Mouse (Mus musculus) hindbrain, embryonic 16.5 days (tissue): ENCODE measurements around the gene Tas2r108. TPM values are rescaled to one million over a fixed set of nuclear protein-coding genes. Genes with fewer than 3 reads are reported as not detected.

Experiments used
- ATAC-seq: fragments of 200-750 bp; cut with Nextera tagmentation; 2 replicates; pipeline ENCODE4 v1.8.0; 2017; ENCODE audit warnings: moderate TSS enrichment, moderate library complexity
- H3K27ac ChIP-seq: fragments of 300-500 bp; sonication (generic); 2 replicates; pipeline ENCODE4 v1.5.1; 2014; ENCODE audit warnings: low read depth, mild to moderate bottlenecking, control low read depth, low read length, moderate library complexity
- H3K27me3 ChIP-seq: fragments of 300-500 bp; sonication (generic); replicated peaks from 2 replicates; pipeline ENCODE4 v1.6.1; 2014; ENCODE audit warnings: low read length; ENCODE audit not compliant: control insufficient read depth, insufficient read depth
- H3K36me3 ChIP-seq: fragments of 300-500 bp; sonication (generic); 2 replicates; pipeline ENCODE4 v1.6.1; 2014; ENCODE audit warnings: mild to moderate bottlenecking, low read length, moderate library complexity, mixed read lengths; ENCODE audit not compliant: control insufficient read depth, insufficient read depth
- H3K4me1 ChIP-seq: fragments of 300-500 bp; sonication (generic); 2 replicates; pipeline ENCODE4 v1.6.1; 2014; ENCODE audit warnings: low read depth, low read length; ENCODE audit not compliant: control insufficient read depth, insufficient read depth
- H3K4me2 ChIP-seq: fragments of 300-500 bp; sonication (generic); 2 replicates; pipeline ENCODE4 v1.6.1; 2014; ENCODE audit warnings: mild to moderate bottlenecking, low read length, control low read depth, moderate library complexity
- H3K4me3 ChIP-seq: fragments of 300-500 bp; sonication (generic); 2 replicates; pipeline ENCODE4 v1.5.1; 2014; ENCODE audit warnings: mild to moderate bottlenecking, low read length, control low read depth, moderate library complexity
- H3K9ac ChIP-seq: fragments of 300-500 bp; sonication (generic); 2 replicates; pipeline ENCODE4 v1.6.1; 2014; ENCODE audit warnings: low read depth, mild to moderate bottlenecking, control low read depth, low read length, moderate library complexity
- H3K9me3 ChIP-seq: fragments of 300-500 bp; sonication (generic); 2 replicates; pipeline ENCODE4 v1.6.1; 2014; ENCODE audit warnings: mild to moderate bottlenecking, low read length, moderate library complexity; ENCODE audit not compliant: control insufficient read depth
- WGBS: fragments of 180-500 bp; shearing (Covaris S2); extraction: QIAGEN DNeasy Blood & Tissue Kit; methylation state at CpG from one replicate; pipeline ENCODE4 v1.1.7; 2014; 5-methylcytosine and 5-hydroxymethylcytosine counted together
- polyA plus RNA-seq: library from polyadenylated mRNA; unstranded; fragments of >200 nt; fragmentation: Nextera tagmentation; extraction: Ambion mirVana; gene quantifications from 2 replicates; pipeline ENCODE4 v1.2.1, GENCODE M21; 2015

Gene Tas2r108
- not detected in 2 replicates for polyA plus RNA-seq

DNA sequence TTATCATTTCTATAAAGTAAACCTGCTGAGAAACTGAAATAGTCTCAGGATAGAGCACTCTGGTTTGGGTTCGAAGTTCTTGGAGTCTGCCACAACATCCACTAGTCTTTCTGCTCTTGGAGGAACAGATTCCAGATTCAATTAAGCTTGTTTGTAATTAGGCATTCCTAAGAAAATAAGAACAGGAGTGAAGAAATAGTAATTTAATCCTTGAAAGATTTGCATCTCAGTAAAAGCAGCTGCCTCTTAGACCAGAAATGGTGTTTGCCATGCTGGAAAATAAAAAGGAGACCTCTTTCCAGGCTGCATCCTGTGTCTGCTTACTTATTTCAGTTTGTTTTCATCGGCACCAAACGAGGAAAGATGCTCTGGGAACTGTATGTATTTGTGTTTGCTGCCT is at the start of gene Tas2r108:
Tas2r108 (plus strand) TSS at position 301 of the 400 bp plus-strand sequence.
- no peak within 1 kb of the TSS for H3K4me2 ChIP-seq
- H3K27me3 ChIP-seq: no peaks in the 10 kb centered on the region
- no peaks in the 10 kb centered on the region for H3K36me3 ChIP-seq
- H3K4me3 ChIP-seq: no peak within 1 kb of the TSS
- H3K27ac ChIP-seq: no peak within 1 kb of the TSS
- H3K4me1 ChIP-seq: no peaks in the 10 kb centered on the region
- no peaks in the 10 kb centered on the region for H3K9me3 ChIP-seq
- no peak for ATAC-seq
- WGBS: 92% methylated on average over 3 of the region's 3 CpGs
- H3K9ac ChIP-seq: no peak within 1 kb of the TSS

DNA sequence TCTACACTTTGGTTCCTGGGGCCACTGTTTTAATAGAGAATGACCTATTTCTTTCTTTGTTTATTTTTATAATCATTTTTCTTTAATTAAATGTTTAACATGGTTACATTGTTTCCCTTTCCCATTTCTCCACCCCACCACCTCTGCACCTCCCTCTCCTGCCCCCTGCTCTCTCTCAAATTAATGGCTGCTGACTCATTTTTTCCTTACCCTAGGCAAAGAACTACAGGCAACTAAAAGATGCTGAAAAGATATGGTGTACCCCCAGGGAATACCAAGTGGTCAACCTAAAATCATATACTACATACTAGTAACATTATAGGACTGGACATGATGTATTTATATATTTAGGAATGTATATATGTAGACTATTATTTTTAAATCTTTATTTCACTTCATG is 44.7 kb upstream of the Tas2r108 start:
- Histone ChIP-seq H3K27me3 (no peaks in the 10 kb centered on the region), H3K9ac (no peak overlapping the region), H3K4me1 (no peaks in the 10 kb centered on the region), H3K27ac (no peak overlapping the region), H3K9me3 (no peaks in the 10 kb centered on the region), H3K4me2 (no peak overlapping the region), H3K4me3 (no peak overlapping the region), H3K36me3 (no peaks in the 10 kb centered on the region)
- no peak for ATAC-seq

DNA sequence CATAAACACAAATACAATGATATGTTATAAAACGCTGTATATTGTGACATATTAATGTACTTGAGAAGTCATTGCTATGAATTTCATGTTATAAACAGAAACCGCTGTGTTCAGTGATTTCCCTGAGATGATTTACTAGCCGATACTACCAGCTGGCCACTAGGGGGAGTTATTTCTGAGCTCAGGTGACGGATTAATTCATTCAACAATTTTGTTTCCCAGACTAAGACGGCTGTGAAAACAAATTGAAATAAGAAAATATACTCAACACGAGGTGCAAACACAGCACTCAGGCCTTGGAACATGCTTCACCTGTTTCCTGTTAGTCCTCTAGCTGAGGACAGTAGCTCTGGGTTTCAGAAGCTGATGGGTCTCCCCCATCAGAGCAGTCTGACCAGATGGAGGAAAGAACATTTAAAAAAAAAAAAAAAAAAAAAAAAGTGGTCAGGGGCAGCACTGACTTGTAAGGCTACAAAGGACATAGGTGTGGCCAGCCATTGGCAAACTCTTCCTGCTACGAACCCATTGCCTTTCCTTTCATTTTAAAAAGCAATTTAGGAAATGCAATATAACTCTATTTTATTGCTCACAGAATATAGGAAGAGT is 38.8 kb upstream of the Tas2r108 start:
- no peaks in the 10 kb centered on the region for H3K27me3 ChIP-seq
- 22% methylated on average over 7 of the region's 7 CpGs for WGBS
- no peaks in the 10 kb centered on the region for H3K36me3 ChIP-seq
- no peak overlapping the region for H3K4me3 ChIP-seq
- H3K27ac ChIP-seq: no peak overlapping the region
- no peak overlapping the region for H3K4me2 ChIP-seq
- ATAC-seq: no peak
- no peaks in the 10 kb centered on the region for H3K9me3 ChIP-seq
- H3K9ac ChIP-seq: no peak overlapping the region
- H3K4me1 ChIP-seq: no peaks in the 10 kb centered on the region

DNA sequence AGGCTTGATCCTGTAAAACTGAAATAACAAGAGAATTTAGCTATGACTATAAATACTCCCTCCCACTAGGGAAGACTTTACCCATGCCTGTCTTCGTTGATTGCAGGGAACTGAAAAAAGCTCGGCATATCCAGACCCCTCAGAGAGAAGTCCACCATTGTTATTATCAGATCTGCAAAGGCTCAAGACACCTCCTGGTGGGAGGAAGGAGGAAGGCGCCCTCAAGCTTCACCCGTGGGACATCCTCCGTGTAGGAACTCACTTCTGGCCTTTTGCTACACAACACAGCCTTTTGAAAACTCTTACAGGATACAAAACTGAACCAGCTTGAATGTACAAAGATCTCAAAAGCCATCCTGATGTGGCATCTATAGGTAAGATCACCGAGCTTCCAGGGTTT is 27.6 kb upstream of the Tas2r108 start:
- Histone ChIP-seq H3K9me3 (no peaks in the 10 kb centered on the region), H3K9ac (no peak overlapping the region), H3K4me3 (no peak overlapping the region), H3K4me1 (no peaks in the 10 kb centered on the region), H3K27ac (no peak overlapping the region), H3K4me2 (no peak overlapping the region), H3K27me3 (peaks cover 3% of the 10 kb centered on the region; the same call in 1 of the 2 replicates), H3K36me3 (no peaks in the 10 kb centered on the region)
- WGBS: 47% methylated on average over 6 of the region's 6 CpGs
- no peak for ATAC-seq

DNA sequence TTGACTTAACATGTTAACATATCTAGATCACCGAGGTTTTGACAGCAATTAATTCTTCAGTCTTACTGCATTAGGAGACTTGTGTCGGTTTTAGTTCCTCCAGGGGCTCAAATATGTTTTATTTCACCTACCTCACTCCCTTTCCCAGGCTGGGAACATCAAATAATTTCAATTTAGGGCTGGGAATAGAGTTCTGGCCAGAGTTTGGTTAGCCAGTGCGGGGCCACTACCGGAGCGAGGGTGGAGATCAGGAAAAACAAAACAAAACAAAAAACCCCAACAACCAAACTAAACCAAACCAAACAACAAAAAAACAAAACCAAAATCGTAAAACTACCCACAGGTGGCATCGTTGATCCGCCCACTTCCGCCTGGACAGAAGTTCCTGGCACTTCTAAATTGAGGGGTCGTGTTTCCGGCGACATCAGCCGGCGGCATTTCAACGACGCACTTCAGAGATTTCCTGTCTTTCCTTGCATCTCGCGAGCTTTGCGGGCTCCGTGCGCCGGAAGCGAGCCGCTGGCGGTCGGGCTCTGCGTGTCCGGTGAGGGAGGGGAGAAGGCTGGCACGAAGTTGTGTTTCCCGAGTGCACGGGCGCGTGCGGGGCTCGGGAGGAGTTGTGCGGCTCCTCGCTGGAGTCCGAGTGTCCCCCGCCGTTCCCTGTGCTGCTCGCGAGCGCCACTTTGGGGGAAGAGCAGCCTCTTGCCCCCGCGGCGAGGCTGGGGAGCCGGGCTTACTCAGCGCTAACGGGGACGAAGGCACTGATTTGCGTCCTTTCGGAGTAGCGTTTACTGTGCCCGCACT is 22.2 kb upstream of the Tas2r108 start, which contains the start of gene Ssbp1:
Ssbp1 (plus strand) TSS at position 437 of the 804 bp plus-strand sequence.
- no peaks in the 10 kb centered on the region for H3K9me3 ChIP-seq
- peak; percentile 98 for ATAC-seq
- no peaks in the 10 kb centered on the region for H3K27me3 ChIP-seq
- H3K27ac ChIP-seq: peak within 1 kb of the TSS; percentile 95
- H3K4me2 ChIP-seq: peak within 1 kb of the TSS; percentile 92
- peak within 1 kb of the TSS; percentile 87 for H3K9ac ChIP-seq
- H3K4me3 ChIP-seq: peak within 1 kb of the TSS; percentile 87
- WGBS: under 1% methylated on average over 54 of the region's 54 CpGs
- peaks cover 7% of the 10 kb centered on the region for H3K4me1 ChIP-seq
- peaks cover 24% of the 10 kb centered on the region for H3K36me3 ChIP-seq

DNA sequence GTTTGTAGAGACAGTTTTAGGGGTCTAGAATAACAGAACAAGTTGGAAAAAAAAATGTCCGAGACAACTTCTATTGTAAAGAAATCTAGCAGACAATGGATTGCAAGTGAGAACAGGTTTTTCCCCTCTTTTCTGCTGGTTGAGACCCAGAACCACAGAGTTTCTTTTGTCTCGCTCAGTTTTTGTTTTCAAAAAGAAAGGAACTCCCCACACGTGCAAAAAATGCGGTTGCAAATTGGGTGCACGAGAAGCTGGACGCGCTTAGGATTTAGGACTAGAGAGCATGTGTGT is 21.7 kb upstream of the Tas2r108 start:
- Histone ChIP-seq H3K27me3 (no peaks in the 10 kb centered on the region), H3K27ac (peak overlapping the region; percentile 95), H3K4me1 (peaks cover 7% of the 10 kb centered on the region), H3K9me3 (no peaks in the 10 kb centered on the region), H3K36me3 (peaks cover 26% of the 10 kb centered on the region), H3K4me3 (peak overlapping the region; percentile 87), H3K9ac (peak overlapping the region; percentile 87), H3K4me2 (peak overlapping the region; percentile 79)
- ATAC-seq: peak; percentile 9; the same call in 1 of the 2 replicates
- 2% methylated on average over 7 of the region's 7 CpGs for WGBS

DNA sequence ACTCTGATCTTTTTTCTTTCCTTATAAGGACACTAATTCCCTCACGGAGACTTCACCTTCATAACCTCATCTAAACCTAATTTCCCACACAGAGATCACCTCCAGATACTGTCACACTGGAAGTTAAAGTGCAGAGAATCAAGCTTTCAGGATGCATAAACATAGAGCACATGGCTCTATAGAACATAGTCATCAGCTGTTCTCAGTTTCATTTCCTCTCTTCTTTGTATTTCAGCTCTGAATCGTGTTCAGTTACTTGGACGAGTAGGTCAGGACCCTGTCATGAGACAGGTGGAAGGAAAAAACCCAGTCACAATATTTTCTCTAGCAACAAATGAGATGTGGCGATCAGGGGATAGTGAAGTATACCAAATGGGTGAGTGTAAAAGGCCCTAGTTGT is 17.2 kb upstream of the Tas2r108 start:
- Histone ChIP-seq H3K9ac (no peak overlapping the region), H3K27ac (no peak overlapping the region), H3K36me3 (peaks cover 45% of the 10 kb centered on the region), H3K27me3 (no peaks in the 10 kb centered on the region), H3K4me3 (no peak overlapping the region), H3K4me1 (peaks cover 7% of the 10 kb centered on the region), H3K4me2 (no peak overlapping the region), H3K9me3 (no peaks in the 10 kb centered on the region)
- WGBS: 90% methylated on average over 4 of the region's 4 CpGs
- no peak for ATAC-seq

DNA sequence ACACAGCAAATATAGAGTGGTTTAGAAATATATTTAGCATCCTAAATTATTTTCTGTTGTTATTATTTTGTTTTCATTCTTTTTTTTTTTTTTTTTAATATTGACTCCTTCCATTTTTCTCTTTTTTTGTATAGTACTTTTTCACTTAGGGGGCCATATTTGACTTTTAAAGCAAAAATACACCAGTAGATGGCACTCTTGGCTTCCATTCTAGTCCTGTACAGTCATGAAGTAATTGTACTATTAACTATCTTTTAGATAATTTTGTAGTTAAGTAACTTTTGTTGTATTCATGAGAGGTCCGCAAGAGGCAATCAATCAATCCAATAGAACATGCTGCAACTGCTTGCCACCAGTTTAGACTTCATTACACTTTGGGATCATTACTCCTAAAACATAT is 13.6 kb upstream of the Tas2r108 start:
- no peaks in the 10 kb centered on the region for H3K4me1 ChIP-seq
- no peaks in the 10 kb centered on the region for H3K9me3 ChIP-seq
- no peak overlapping the region for H3K27ac ChIP-seq
- no peak overlapping the region for H3K4me2 ChIP-seq
- ATAC-seq: no peak
- no peak overlapping the region for H3K4me3 ChIP-seq
- H3K9ac ChIP-seq: no peak overlapping the region
- 83% methylated on average over 1 of the region's 1 CpGs for WGBS
- H3K36me3 ChIP-seq: peaks cover 52% of the 10 kb centered on the region
- H3K27me3 ChIP-seq: no peaks in the 10 kb centered on the region

DNA sequence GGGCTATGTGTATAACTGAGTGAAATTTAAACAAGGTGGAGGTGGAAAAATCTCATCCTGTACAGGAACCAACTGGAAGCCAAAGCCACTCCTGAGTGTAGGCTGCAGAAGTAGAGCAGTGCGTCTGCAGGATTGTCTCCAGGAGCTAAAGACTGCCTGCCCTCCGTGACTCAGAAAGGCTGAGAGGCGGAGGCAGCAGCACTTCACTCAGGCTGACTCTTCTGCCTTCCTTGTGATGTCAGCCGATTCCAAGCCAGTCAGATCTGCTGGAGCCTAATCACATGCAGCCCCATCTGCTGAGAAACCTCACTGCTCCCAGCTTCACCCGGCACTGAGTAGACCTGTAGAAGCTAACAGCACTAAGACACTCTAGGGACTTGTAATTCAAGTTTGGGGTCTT is 11.0 kb upstream of the Tas2r108 start:
- Histone ChIP-seq H3K27me3 (no peaks in the 10 kb centered on the region), H3K4me3 (no peak overlapping the region), H3K27ac (no peak overlapping the region), H3K4me2 (no peak overlapping the region), H3K9ac (no peak overlapping the region), H3K4me1 (no peaks in the 10 kb centered on the region), H3K36me3 (peaks cover 34% of the 10 kb centered on the region), H3K9me3 (no peaks in the 10 kb centered on the region)
- ATAC-seq: no peak
- 89% methylated on average over 5 of the region's 5 CpGs for WGBS
